Mouse (Mus musculus): ENCODE measurements at regions not wholly inside any gene's neighbourhood (a gene's known extent, or its start where the extent isn't known, plus 50 kb on each side); places are given as distances from the start of the nearest gene placed in this dataset.

DNA sequence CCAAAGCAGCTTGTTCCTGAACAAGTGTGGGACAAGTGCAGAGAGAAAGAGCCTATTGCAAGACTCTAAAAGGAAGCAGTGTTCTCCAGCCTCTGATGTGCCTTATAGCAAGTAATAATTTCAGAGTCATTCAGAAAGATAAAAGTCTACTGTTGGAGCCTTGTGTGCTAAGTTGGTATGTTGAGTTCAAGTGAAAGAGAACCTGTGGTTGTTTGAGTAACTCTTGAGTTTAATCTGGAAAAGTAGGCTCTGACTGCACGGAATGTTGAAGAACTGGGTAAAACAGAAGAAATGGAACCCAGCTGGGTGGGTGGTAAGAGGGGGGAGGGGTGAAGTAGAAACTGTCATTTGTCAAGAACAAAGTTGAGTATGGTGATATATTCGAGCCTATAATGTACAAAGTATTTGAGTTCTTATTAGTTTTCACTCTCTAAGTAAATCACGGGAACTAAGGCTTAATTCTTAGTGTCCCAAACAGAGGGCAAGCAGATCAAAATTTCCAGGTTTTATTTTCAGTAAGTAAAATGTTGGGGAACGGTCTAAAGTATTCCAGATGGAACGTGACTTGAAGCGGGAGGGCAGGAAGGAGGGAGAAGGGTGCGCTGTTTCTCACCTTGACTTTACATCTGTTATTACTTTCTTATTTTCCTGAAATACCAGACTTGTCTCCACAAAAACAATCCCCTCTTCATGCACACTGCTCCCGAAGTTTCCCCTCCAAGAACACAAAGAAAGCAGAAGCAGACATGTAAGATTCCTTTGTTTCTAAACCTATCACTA, 111.8 kb upstream of the Hmga2 start:
- Histone ChIP-seq H3K9ac (ENCODE audit: insufficient read depth, low read depth) (no peak overlapping the region), H3K4me3 (replicated peaks in 1 of 3; ENCODE audit: low read depth in 2 of 3, low read length in 2 of 3, poor library complexity in 1 of 3) (no peak overlapping the region), H3K27me3 (replicated peaks) (no peaks in the 10 kb centered on the region), H3K79me2 (replicated peaks; ENCODE audit: control insufficient read depth, extremely low read depth, insufficient read depth, poor library complexity, severe bottlenecking) (no peaks in the 10 kb centered on the region), H3K4me2 (ENCODE audit: insufficient read depth, low read depth, poor library complexity, severe bottlenecking) (no peak overlapping the region), H3K9me3 (replicated peaks; ENCODE audit: low read length) (peaks cover 46% of the 10 kb centered on the region), H3K36me3 (replicated peaks in 1 of 2; ENCODE audit: control insufficient read depth in 1 of 2, insufficient read depth in 1 of 2, low read length in 1 of 2) (no peaks in the 10 kb centered on the region), H3K4me1 (ENCODE audit: control insufficient read depth in 1 of 2, insufficient read depth in 2 of 2) (no peaks in the 10 kb centered on the region), H3K27ac (ENCODE audit: insufficient read depth, low read depth) (no peak overlapping the region)
- dilution Hi-C loops (cut with MboI; ENCODE audit: extremely low pct_ligation_motif_present, extremely low pct_unique_long_range_greater_than_20kb, low sequenced_read_pairs), result no loop called here
- no peak for DNase-seq (ENCODE audit: extremely low read depth)
- no peak for TF ChIP-seq MXI1 (IDR thresholded peaks at IDR 0.05; ENCODE audit: low read depth, low read length)
- TF ChIP-seq UBTF (IDR thresholded peaks at IDR 0.05; ENCODE audit: low read depth, low read length), result no peak
- TF ChIP-seq RCOR1 (conservative IDR thresholded peaks at IDR 0.05; ENCODE audit: low read depth, low read length), result no peak
- TF ChIP-seq POLR2AphosphoS2 (IDR thresholded peaks at IDR 0.05; ENCODE audit: low read depth, low read length), result no peak
- TF ChIP-seq CTCF (conservative IDR thresholded peaks at IDR 0.05 in 1 of 2, IDR thresholded peaks at IDR 0.05 in 1 of 2; ENCODE audit: low read depth in 2 of 2, low read length in 2 of 2), result no peak
- no peak for TF ChIP-seq PAX5 (IDR thresholded peaks at IDR 0.05; ENCODE audit: low read length)
- no peak for TF ChIP-seq TBP (conservative IDR thresholded peaks at IDR 0.05; ENCODE audit: low read depth, low read length)
- no peak for TF ChIP-seq RAD21 (IDR thresholded peaks at IDR 0.05; ENCODE audit: low read depth, low read length)
- no peak for TF ChIP-seq TCF12 (IDR thresholded peaks at IDR 0.05; ENCODE audit: low read depth, low read length)
- TF ChIP-seq CHD1 (IDR thresholded peaks at IDR 0.05; ENCODE audit: low read depth, low read length), result no peak
- TF ChIP-seq SIN3A (IDR thresholded peaks at IDR 0.05; ENCODE audit: low read length), result no peak
- no peak for TF ChIP-seq ETS1 (conservative IDR thresholded peaks at IDR 0.05; ENCODE audit: low read depth, low read length)
- TF ChIP-seq BHLHE40 (IDR thresholded peaks at IDR 0.05; ENCODE audit: low read depth, low read length), result no peak
- no peak for TF ChIP-seq EP300 (IDR thresholded peaks at IDR 0.05; ENCODE audit: low read length)
- in situ Hi-C loops (cut with MboI; ENCODE audit: low pct_ligation_motif_present, low pct_unique_long_range_greater_than_20kb, low sequenced_read_pairs), result no loop called here

DNA sequence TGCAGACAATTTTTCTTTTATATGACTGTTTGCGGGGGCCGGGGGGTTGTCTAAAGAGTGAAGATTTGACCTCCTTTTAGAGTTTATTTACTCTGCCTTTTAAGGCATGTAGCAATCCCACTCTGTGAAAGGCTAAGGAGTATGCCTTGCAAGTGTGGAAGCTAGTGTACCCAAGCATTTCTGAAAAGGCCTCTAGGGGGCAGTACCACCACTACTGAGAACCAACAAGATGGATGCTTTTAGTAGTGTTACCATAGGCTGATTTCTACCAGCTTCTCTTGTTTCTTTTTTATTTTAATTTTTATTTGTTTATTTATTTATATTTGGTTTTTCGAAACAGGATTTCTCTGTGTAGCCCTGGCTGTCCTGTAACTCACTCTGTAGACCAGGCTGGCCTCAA, 110.9 kb upstream of the Hmga2 start:
- Histone ChIP-seq H3K79me2 (replicated peaks; ENCODE audit: control insufficient read depth, extremely low read depth, insufficient read depth, poor library complexity, severe bottlenecking) (no peaks in the 10 kb centered on the region), H3K9ac (ENCODE audit: insufficient read depth, low read depth) (no peak overlapping the region), H3K4me2 (ENCODE audit: insufficient read depth, low read depth, poor library complexity, severe bottlenecking) (no peak overlapping the region), H3K27me3 (replicated peaks) (no peaks in the 10 kb centered on the region), H3K4me1 (ENCODE audit: control insufficient read depth in 1 of 2, insufficient read depth in 2 of 2) (no peaks in the 10 kb centered on the region), H3K36me3 (replicated peaks in 1 of 2; ENCODE audit: control insufficient read depth in 1 of 2, insufficient read depth in 1 of 2, low read length in 1 of 2) (no peaks in the 10 kb centered on the region), H3K9me3 (replicated peaks; ENCODE audit: low read length) (peaks cover 51% of the 10 kb centered on the region), H3K27ac (ENCODE audit: insufficient read depth, low read depth) (no peak overlapping the region), H3K4me3 (replicated peaks in 1 of 3; ENCODE audit: low read depth in 2 of 3, low read length in 2 of 3, poor library complexity in 1 of 3) (no peak overlapping the region)
- DNase-seq (ENCODE audit: extremely low read depth), result no peak
- dilution Hi-C loops (cut with MboI; ENCODE audit: extremely low pct_ligation_motif_present, extremely low pct_unique_long_range_greater_than_20kb, low sequenced_read_pairs) (no loop called here), in situ Hi-C loops (cut with MboI; ENCODE audit: low pct_ligation_motif_present, low pct_unique_long_range_greater_than_20kb, low sequenced_read_pairs) (no loop called here)
- TF ChIP-seq MAZ (IDR thresholded peaks at IDR 0.05; ENCODE audit: low read depth, low read length), result no peak
- TF ChIP-seq USF2 (conservative IDR thresholded peaks at IDR 0.05; ENCODE audit: low read depth, low read length), result no peak
- TF ChIP-seq TBP (conservative IDR thresholded peaks at IDR 0.05; ENCODE audit: low read depth, low read length), result no peak
- no peak for TF ChIP-seq TCF12 (IDR thresholded peaks at IDR 0.05; ENCODE audit: low read depth, low read length)
- TF ChIP-seq ZC3H11A (IDR thresholded peaks at IDR 0.05; ENCODE audit: low read depth, low read length), result no peak
- no peak for TF ChIP-seq KAT2A (IDR thresholded peaks at IDR 0.05; ENCODE audit: insufficient replicate concordance, low read length)
- TF ChIP-seq CTCF (conservative IDR thresholded peaks at IDR 0.05 in 1 of 2, IDR thresholded peaks at IDR 0.05 in 1 of 2; ENCODE audit: low read depth in 2 of 2, low read length in 2 of 2), result no peak
- TF ChIP-seq GABPA (IDR thresholded peaks at IDR 0.05; ENCODE audit: insufficient replicate concordance, low read depth, low read length), result no peak
- TF ChIP-seq JUND (conservative IDR thresholded peaks at IDR 0.05; ENCODE audit: low read depth, low read length), result no peak
- no peak for TF ChIP-seq CHD2 (IDR thresholded peaks at IDR 0.05; ENCODE audit: low read length)
- TF ChIP-seq MXI1 (IDR thresholded peaks at IDR 0.05; ENCODE audit: low read depth, low read length), result no peak
- no peak for TF ChIP-seq ELF1 (IDR thresholded peaks at IDR 0.05; ENCODE audit: low read depth, low read length)
- no peak for TF ChIP-seq JUN (IDR thresholded peaks at IDR 0.05; ENCODE audit: insufficient read depth, low read depth, low read length)
- TF ChIP-seq MEF2A (IDR thresholded peaks at IDR 0.05; ENCODE audit: borderline replicate concordance, low read depth, low read length), result no peak
- TF ChIP-seq ZMIZ1 (IDR thresholded peaks at IDR 0.05; ENCODE audit: low read depth, low read length), result no peak
- TF ChIP-seq E2F4 (IDR thresholded peaks at IDR 0.05; ENCODE audit: insufficient replicate concordance, low read depth, low read length), result no peak
- TF ChIP-seq ZNF384 (IDR thresholded peaks at IDR 0.05; ENCODE audit: low read depth, low read length), result no peak
- no peak for TF ChIP-seq MAX (IDR thresholded peaks at IDR 0.05; ENCODE audit: low read length)
- no peak for TF ChIP-seq SIN3A (IDR thresholded peaks at IDR 0.05; ENCODE audit: low read length)
- no peak for TF ChIP-seq RCOR1 (conservative IDR thresholded peaks at IDR 0.05; ENCODE audit: low read depth, low read length)

All from CH12.LX (cell line).